Mouse (Mus musculus): ENCODE measurements at regions not wholly inside any gene's neighbourhood (a gene's known extent, or its start where the extent isn't known, plus 50 kb on each side); places are given as distances from the start of the nearest gene placed in this dataset.

DNA sequence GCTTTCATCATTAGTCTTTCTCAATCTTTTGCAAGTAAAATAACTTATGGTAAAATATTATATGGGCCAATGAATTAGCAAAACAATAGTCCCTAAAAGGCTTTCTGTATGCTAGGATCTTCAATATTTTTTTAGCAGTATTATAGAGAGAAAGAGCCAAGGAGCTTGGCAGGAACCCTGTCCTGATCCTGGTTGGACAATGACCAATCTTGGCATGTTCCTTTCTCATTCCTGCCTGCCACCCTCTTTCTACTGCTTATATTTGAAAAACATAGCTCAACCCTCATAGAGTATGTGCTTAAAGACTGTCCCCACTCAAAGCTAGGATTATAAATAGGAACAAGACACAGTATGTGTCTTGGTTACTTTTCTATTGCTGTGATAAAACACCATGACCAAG, 327.8 kb upstream of the Spred2 start:
- Histone ChIP-seq H3K27ac (ENCODE audit: low read depth, low read length) (no peak overlapping the region), H3K27me3 (ENCODE audit: control insufficient read depth, insufficient read depth, low read length) (no peaks in the 10 kb centered on the region), H3K4me3 (ENCODE audit: low read depth, low read length) (no peak overlapping the region), H3K9me3 (ENCODE audit: control insufficient read depth, low read length) (peaks cover 3% of the 10 kb centered on the region; the same call in 1 of the 2 replicates), H3K9ac (ENCODE audit: low read length) (no peak overlapping the region), H3K36me3 (ENCODE audit: control insufficient read depth, insufficient read depth, low read length) (no peaks in the 10 kb centered on the region), H3K4me2 (no peak overlapping the region), H3K4me1 (ENCODE audit: control insufficient read depth, insufficient read depth, low read length) (no peaks in the 10 kb centered on the region)
- ATAC-seq (ENCODE audit: low FRiP score) (no peak), DNase-seq (ENCODE audit: low spot score, missing footprints) (no peak)

DNA sequence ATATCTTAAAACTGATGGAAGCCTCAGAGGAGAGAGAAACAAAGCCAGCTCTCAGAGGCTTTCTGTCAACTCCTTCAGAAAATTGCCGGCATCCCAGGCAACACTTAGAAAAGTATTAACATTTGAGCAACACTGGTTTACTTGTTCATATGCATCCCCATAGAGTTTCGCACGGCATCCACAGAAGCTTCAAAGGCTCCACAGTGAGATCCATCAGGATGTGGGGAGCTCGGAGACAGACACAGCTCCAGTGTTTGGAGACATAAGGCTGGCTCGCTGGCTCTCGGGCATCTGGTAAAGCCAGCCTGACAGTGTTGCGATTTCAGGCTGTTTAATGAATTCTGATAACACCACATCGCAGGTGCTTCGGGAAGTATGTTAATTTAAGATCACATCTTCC, 324.7 kb upstream of the Spred2 start:
- H3K4me2 ChIP-seq, result no peak overlapping the region
- WGBS, result 91% methylated on average over 9 of the region's 9 CpGs
- H3K4me1 ChIP-seq (ENCODE audit: control insufficient read depth, insufficient read depth, low read length), result no peaks in the 10 kb centered on the region
- no peak for ATAC-seq (ENCODE audit: low FRiP score)
- no peak overlapping the region for H3K4me3 ChIP-seq (ENCODE audit: low read depth, low read length)
- no peak overlapping the region for H3K27ac ChIP-seq (ENCODE audit: low read depth, low read length)
- H3K27me3 ChIP-seq (ENCODE audit: control insufficient read depth, insufficient read depth, low read length), result no peaks in the 10 kb centered on the region
- H3K9ac ChIP-seq (ENCODE audit: low read length), result no peak overlapping the region
- no peaks in the 10 kb centered on the region for H3K9me3 ChIP-seq (ENCODE audit: control insufficient read depth, low read length)
- no peak for DNase-seq (ENCODE audit: low spot score, missing footprints)
- no peaks in the 10 kb centered on the region for H3K36me3 ChIP-seq (ENCODE audit: control insufficient read depth, insufficient read depth, low read length)

DNA sequence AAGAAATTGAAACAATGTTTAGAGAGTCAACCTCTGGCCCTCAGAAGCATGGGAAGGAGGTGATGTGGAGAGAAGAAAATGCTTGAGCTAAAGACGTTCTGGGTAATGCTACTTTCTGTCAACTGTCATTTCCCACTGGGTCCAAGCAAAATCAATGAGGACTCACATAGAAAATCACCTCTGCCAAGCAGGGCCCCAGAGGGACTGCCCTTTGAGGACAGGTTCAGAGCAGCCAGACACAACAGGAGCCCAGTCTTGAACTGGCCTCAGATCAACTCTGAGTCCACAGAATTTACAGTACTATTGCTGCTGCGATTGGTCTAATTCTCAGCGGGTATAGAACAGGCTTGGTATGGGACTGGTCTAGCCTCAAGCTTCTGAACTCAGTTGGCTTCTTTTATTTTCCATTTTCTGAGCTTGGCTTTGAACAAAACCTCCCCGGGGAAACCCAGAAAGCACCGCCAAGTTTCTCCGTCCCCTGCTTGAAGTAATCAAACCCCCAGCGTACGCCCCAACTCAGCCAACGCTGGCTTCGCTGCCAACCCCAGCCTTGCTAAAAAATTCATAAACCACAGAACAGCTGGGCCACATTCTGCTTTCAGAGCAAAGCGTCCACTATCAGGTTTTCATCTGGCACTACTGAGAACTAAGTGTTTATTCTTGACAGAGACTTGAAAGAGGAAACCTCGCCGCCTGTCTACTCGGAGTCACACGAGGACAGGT, 322.8 kb upstream of the Spred2 start:
- WGBS, result 91% methylated on average over 15 of the region's 15 CpGs
- Histone ChIP-seq H3K4me1 (ENCODE audit: control insufficient read depth, insufficient read depth, low read length) (no peaks in the 10 kb centered on the region), H3K27me3 (ENCODE audit: control insufficient read depth, insufficient read depth, low read length) (no peaks in the 10 kb centered on the region), H3K27ac (ENCODE audit: low read depth, low read length) (no peak overlapping the region), H3K4me3 (ENCODE audit: low read depth, low read length) (no peak overlapping the region), H3K36me3 (ENCODE audit: control insufficient read depth, insufficient read depth, low read length) (no peaks in the 10 kb centered on the region), H3K9me3 (ENCODE audit: control insufficient read depth, low read length) (no peaks in the 10 kb centered on the region), H3K9ac (ENCODE audit: low read length) (no peak overlapping the region), H3K4me2 (no peak overlapping the region)
- no peak for ATAC-seq (ENCODE audit: low FRiP score)
- DNase-seq (ENCODE audit: low spot score, missing footprints), result no peak

DNA sequence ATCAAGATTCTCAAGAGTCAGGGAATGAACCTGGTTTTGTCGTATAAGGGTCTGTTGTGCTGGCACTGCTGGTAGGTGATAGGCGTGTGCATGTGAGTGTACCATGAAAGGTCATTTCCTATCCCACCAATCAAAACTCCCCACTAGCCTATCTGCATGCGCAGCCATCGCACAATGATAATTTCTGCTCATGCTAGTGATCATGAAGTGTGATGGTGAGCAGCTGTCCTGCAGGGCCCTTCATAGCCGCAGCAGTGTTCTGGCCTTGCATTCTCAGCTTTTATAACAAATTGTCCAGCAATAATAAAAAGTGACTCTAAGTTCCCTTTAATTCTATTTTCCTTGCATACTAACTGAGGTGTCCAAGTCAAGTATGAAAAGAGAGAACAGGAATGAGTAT, 321.7 kb upstream of the Spred2 start:
- H3K27ac ChIP-seq (ENCODE audit: low read depth, low read length), result no peak overlapping the region
- H3K27me3 ChIP-seq (ENCODE audit: control insufficient read depth, insufficient read depth, low read length), result no peaks in the 10 kb centered on the region
- ATAC-seq (ENCODE audit: low FRiP score), result no peak
- DNase-seq (ENCODE audit: low spot score, missing footprints), result no peak
- H3K36me3 ChIP-seq (ENCODE audit: control insufficient read depth, insufficient read depth, low read length), result no peaks in the 10 kb centered on the region
- whole genome bisulfite sequencing, result 99% methylated on average over 5 of the region's 5 CpGs
- no peak overlapping the region for H3K4me3 ChIP-seq (ENCODE audit: low read depth, low read length)
- no peaks in the 10 kb centered on the region for H3K9me3 ChIP-seq (ENCODE audit: control insufficient read depth, low read length)
- H3K9ac ChIP-seq (ENCODE audit: low read length), result no peak overlapping the region
- no peak overlapping the region for H3K4me2 ChIP-seq
- H3K4me1 ChIP-seq (ENCODE audit: control insufficient read depth, insufficient read depth, low read length), result no peaks in the 10 kb centered on the region

DNA sequence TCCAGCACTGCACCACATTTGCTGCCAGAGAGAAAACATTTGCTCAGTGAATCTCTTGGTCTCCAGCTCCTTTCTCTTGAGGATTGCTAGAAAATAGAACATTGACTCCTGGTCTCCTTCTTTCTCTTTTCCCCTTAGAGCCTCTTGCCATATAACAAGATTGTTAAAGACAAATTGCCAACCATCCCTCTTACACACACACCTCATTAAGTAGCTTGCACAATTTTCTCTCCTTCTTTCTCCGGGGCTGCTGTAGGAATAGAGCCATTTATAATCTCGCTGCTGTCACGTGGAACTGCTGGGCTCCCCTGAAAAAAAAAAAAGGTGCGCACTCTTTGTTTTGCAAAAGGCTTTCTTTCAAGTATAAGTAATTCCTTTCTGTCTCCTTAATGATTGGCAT, 318.6 kb upstream of the Spred2 start:
- Histone ChIP-seq H3K4me1 (ENCODE audit: control insufficient read depth, insufficient read depth, low read length) (no peaks in the 10 kb centered on the region), H3K9ac (ENCODE audit: low read length) (no peak overlapping the region), H3K4me3 (ENCODE audit: low read depth, low read length) (no peak overlapping the region), H3K27me3 (ENCODE audit: control insufficient read depth, insufficient read depth, low read length) (no peaks in the 10 kb centered on the region), H3K27ac (ENCODE audit: low read depth, low read length) (no peak overlapping the region), H3K4me2 (no peak overlapping the region), H3K9me3 (ENCODE audit: control insufficient read depth, low read length) (no peaks in the 10 kb centered on the region), H3K36me3 (ENCODE audit: control insufficient read depth, insufficient read depth, low read length) (no peaks in the 10 kb centered on the region)
- no peak for DNase-seq (ENCODE audit: low spot score, missing footprints)
- ATAC-seq (ENCODE audit: low FRiP score), result no peak
- 88% methylated on average over 4 of the region's 4 CpGs for WGBS

DNA sequence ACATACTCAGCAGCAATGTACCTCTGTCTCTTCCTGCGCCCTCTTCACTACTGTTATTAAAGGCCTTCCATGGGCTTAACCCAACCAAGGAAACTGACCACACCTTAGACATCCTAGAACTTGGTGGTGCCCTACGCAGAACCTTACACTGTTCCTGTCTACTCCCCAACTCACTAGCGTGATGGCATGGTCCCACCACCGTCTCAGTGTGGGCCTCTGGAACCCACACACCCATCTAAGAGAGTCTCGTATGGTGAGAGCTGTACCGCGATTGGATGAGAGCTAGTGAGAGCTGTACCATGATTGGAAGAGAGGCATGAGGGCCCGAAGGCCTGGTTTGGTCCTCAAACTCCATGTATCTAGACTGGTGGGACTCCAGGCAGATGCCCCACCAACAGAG, 317.2 kb upstream of the Spred2 start:
- Histone ChIP-seq H3K9me3 (ENCODE audit: control insufficient read depth, low read length) (no peaks in the 10 kb centered on the region), H3K9ac (ENCODE audit: low read length) (no peak overlapping the region), H3K27me3 (ENCODE audit: control insufficient read depth, insufficient read depth, low read length) (no peaks in the 10 kb centered on the region), H3K4me3 (ENCODE audit: low read depth, low read length) (no peak overlapping the region), H3K27ac (ENCODE audit: low read depth, low read length) (no peak overlapping the region), H3K4me2 (no peak overlapping the region), H3K4me1 (ENCODE audit: control insufficient read depth, insufficient read depth, low read length) (no peaks in the 10 kb centered on the region), H3K36me3 (ENCODE audit: control insufficient read depth, insufficient read depth, low read length) (no peaks in the 10 kb centered on the region)
- WGBS, result 94% methylated on average over 8 of the region's 8 CpGs
- DNase-seq (ENCODE audit: low spot score, missing footprints) (no peak), ATAC-seq (ENCODE audit: low FRiP score) (no peak)

DNA sequence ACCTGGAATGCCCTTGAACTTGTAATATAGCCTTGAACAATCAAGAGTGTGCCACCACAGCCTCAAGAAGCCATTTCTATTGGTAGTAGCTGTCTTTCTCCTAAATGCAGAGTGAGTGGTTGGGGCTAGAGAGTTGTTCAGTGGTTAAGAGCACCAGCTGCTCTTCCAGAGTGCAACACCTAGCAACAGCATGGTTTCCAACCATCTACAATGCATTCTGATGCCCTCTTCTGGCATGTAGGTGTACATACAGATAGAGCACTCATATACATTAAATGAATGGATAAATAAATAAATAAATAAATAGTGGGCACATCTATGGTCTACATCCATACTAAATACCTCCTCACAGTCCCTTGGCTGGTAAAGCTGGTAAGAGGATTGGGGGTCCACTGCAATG, 316.2 kb upstream of the Spred2 start:
- no peak overlapping the region for H3K9ac ChIP-seq (ENCODE audit: low read length)
- H3K4me2 ChIP-seq, result no peak overlapping the region
- no peak overlapping the region for H3K27ac ChIP-seq (ENCODE audit: low read depth, low read length)
- H3K9me3 ChIP-seq (ENCODE audit: control insufficient read depth, low read length), result no peaks in the 10 kb centered on the region
- DNase-seq (ENCODE audit: low spot score, missing footprints) (no peak), ATAC-seq (ENCODE audit: low FRiP score) (no peak)
- no peaks in the 10 kb centered on the region for H3K27me3 ChIP-seq (ENCODE audit: control insufficient read depth, insufficient read depth, low read length)
- no peaks in the 10 kb centered on the region for H3K36me3 ChIP-seq (ENCODE audit: control insufficient read depth, insufficient read depth, low read length)
- H3K4me3 ChIP-seq (ENCODE audit: low read depth, low read length), result no peak overlapping the region
- H3K4me1 ChIP-seq (ENCODE audit: control insufficient read depth, insufficient read depth, low read length), result no peaks in the 10 kb centered on the region

DNA sequence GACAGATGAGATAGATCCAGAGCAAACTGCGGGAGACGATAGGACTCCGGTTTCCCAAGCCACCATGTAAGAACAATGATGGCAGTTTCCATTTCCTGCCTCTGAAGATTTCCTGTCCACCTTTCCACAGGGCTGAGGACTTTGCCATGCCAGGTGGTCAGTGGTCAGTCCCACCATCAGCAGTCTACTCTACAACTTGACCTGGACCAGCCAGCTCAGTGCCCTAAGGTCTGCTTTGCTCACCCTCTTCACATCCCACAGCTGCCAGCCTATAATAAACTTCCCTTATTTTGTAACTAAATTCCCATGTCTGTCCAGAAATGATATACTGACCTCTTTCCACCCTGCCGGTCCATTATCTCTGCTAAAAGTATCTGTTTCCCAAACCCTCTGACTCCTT, 315.7 kb upstream of the Spred2 start:
- ATAC-seq (ENCODE audit: low FRiP score), result no peak
- no peak for DNase-seq (ENCODE audit: low spot score, missing footprints)
- no peak overlapping the region for H3K9ac ChIP-seq (ENCODE audit: low read length)
- H3K27ac ChIP-seq (ENCODE audit: low read depth, low read length), result no peak overlapping the region
- H3K9me3 ChIP-seq (ENCODE audit: control insufficient read depth, low read length), result no peaks in the 10 kb centered on the region
- H3K4me1 ChIP-seq (ENCODE audit: control insufficient read depth, insufficient read depth, low read length), result no peaks in the 10 kb centered on the region
- H3K4me3 ChIP-seq (ENCODE audit: low read depth, low read length), result no peak overlapping the region
- no peak overlapping the region for H3K4me2 ChIP-seq
- no peaks in the 10 kb centered on the region for H3K27me3 ChIP-seq (ENCODE audit: control insufficient read depth, insufficient read depth, low read length)
- no peaks in the 10 kb centered on the region for H3K36me3 ChIP-seq (ENCODE audit: control insufficient read depth, insufficient read depth, low read length)
- 98% methylated on average over 4 of the region's 4 CpGs for WGBS

DNA sequence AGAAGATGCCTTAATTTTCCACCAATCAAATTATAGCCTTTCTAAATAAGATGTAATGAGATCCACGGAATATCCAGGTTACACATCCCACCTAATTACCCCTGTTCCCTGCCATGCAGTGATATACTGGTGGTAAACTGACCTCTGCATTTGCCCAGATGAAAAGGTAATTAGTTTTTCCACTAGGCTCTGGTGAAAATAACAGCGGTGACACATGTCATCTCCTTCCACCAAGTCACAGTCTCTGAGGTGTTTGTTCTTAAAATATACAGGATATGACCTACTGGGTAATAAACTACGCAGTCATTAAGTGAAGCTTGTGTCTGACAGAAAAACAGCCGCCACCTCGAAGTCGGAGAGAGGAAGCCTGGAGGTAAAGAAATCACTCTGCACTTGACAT, 313.6 kb upstream of the Spred2 start:
- no peak overlapping the region for H3K4me2 ChIP-seq
- no peak overlapping the region for H3K27ac ChIP-seq (ENCODE audit: low read depth, low read length)
- H3K9ac ChIP-seq (ENCODE audit: low read length), result no peak overlapping the region
- no peak for ATAC-seq (ENCODE audit: low FRiP score)
- no peaks in the 10 kb centered on the region for H3K27me3 ChIP-seq (ENCODE audit: control insufficient read depth, insufficient read depth, low read length)
- WGBS, result 86% methylated on average over 6 of the region's 6 CpGs
- H3K4me3 ChIP-seq (ENCODE audit: low read depth, low read length), result no peak overlapping the region
- no peak for DNase-seq (ENCODE audit: low spot score, missing footprints)
- no peaks in the 10 kb centered on the region for H3K9me3 ChIP-seq (ENCODE audit: control insufficient read depth, low read length)
- no peaks in the 10 kb centered on the region for H3K4me1 ChIP-seq (ENCODE audit: control insufficient read depth, insufficient read depth, low read length)
- H3K36me3 ChIP-seq (ENCODE audit: control insufficient read depth, insufficient read depth, low read length), result no peaks in the 10 kb centered on the region

DNA sequence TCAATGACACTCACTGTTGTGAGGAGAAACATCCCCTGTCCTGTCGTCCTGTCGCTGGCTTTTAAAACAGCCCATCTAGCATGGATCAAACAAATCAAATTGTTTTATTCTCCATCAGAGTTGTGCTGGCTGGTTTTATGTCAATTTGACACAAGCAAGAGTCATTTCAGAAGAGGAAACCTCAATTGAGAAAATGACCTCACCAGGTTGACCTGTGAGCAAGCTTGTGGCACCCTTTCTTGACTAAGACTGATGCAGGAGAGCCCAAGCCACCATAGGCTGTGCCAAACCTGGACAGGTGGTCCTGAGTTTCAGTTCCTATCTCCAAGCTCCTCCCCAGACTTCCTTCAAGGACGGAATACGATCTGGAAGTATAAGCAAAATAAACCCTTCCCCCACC, 313.0 kb upstream of the Spred2 start:
- no peak for ATAC-seq (ENCODE audit: low FRiP score)
- no peak overlapping the region for H3K4me2 ChIP-seq
- H3K27me3 ChIP-seq (ENCODE audit: control insufficient read depth, insufficient read depth, low read length), result no peaks in the 10 kb centered on the region
- 85% methylated on average over 4 of the region's 4 CpGs for WGBS
- no peaks in the 10 kb centered on the region for H3K9me3 ChIP-seq (ENCODE audit: control insufficient read depth, low read length)
- DNase-seq (ENCODE audit: low spot score, missing footprints), result no peak
- H3K4me1 ChIP-seq (ENCODE audit: control insufficient read depth, insufficient read depth, low read length), result no peaks in the 10 kb centered on the region
- H3K27ac ChIP-seq (ENCODE audit: low read depth, low read length), result no peak overlapping the region
- no peak overlapping the region for H3K4me3 ChIP-seq (ENCODE audit: low read depth, low read length)
- no peak overlapping the region for H3K9ac ChIP-seq (ENCODE audit: low read length)
- no peaks in the 10 kb centered on the region for H3K36me3 ChIP-seq (ENCODE audit: control insufficient read depth, insufficient read depth, low read length)

Data from midbrain, embryonic 11.5 days (tissue).